Mouse (Mus musculus) ES-E14 (cell line): Measurements from ENCODE around the gene Osbpl9. TPM values are rescaled to one million over a fixed set of nuclear protein-coding genes. Genes with fewer than 3 reads are reported as not detected.

Experiments
- DNase-seq: peaks from one replicate; pipeline ENCODE4 v3.0.0-alpha.2; 2013; ENCODE audit warnings: low read depth, low spot score
- H3K27ac ChIP-seq: 2 replicates; pipeline ENCODE4 v1.5.1; 2012; ENCODE audit warnings: low read depth, mild to moderate bottlenecking, low read length, moderate library complexity, mixed read lengths; ENCODE audit not compliant: poor library complexity, insufficient read depth, severe bottlenecking
- H3K36me3 ChIP-seq: 2 replicates; pipeline ENCODE4 v1.6.1; 2012; ENCODE audit warnings: mild to moderate bottlenecking, low read length, moderate library complexity, mixed read lengths; ENCODE audit not compliant: control insufficient read depth, poor library complexity, insufficient read depth, severe bottlenecking
- H3K4me1 ChIP-seq, 2 experiments: fragments of 150-350 bp in 1 of 2; sonication (generic) in 1 of 2; 2 replicates each; pipeline ENCODE4 v1.6.1; 2012; ENCODE audit warnings: low read length in 2 of 2, mild to moderate bottlenecking in 1 of 2, mixed read lengths in 1 of 2; ENCODE audit not compliant: control insufficient read depth in 2 of 2, insufficient read depth in 2 of 2, poor library complexity in 1 of 2
- H3K4me3 ChIP-seq, 2 experiments: fragments of 150-350 bp in 1 of 2; sonication (generic) in 1 of 2; 2 replicates each; pipeline ENCODE4 v1.5.1; 2012; ENCODE audit warnings: low read length in 2 of 2, low read depth in 1 of 2, mild to moderate bottlenecking in 1 of 2, mixed read lengths in 1 of 2; ENCODE audit not compliant: insufficient read depth in 1 of 2, poor library complexity in 1 of 2, severe bottlenecking in 1 of 2
- H3K9ac ChIP-seq: 2 replicates; pipeline ENCODE4 v1.6.1; 2012; ENCODE audit warnings: low read depth, mild to moderate bottlenecking, low read length, mixed read lengths; ENCODE audit not compliant: poor library complexity, insufficient read depth, severe bottlenecking
- H3K9me3 ChIP-seq: fragments of 150-350 bp; sonication (generic); 2 replicates; pipeline ENCODE4 v1.6.1; 2012; ENCODE audit warnings: low read depth, mild to moderate bottlenecking, low read length; ENCODE audit not compliant: control insufficient read depth, insufficient read depth
- CHD2 ChIP-seq: IDR thresholded peaks from 2 replicates; pipeline ENCODE4 v1.6.1; 2014; ENCODE audit warnings: mild to moderate bottlenecking, low read depth, low read length, inconsistent platforms
- HCFC1 ChIP-seq: IDR thresholded peaks from 2 replicates; pipeline ENCODE4 v1.6.1; 2012; ENCODE audit warnings: low read length, inconsistent platforms, borderline replicate concordance; ENCODE audit not compliant: insufficient read depth
- MAFK ChIP-seq: IDR thresholded peaks from 2 replicates; pipeline ENCODE4 v1.6.1; 2014; ENCODE audit warnings: mild to moderate bottlenecking, low read depth, low read length, inconsistent platforms; ENCODE audit not compliant: insufficient read depth
- ZC3H11A ChIP-seq: IDR thresholded peaks from 2 replicates; pipeline ENCODE4 v1.6.1; 2012; ENCODE audit warnings: low read depth, mild to moderate bottlenecking, inconsistent platforms, low read length, borderline replicate concordance
- ZNF384 ChIP-seq: IDR thresholded peaks from 2 replicates; pipeline ENCODE4 v1.6.1; 2012; ENCODE audit warnings: low read depth, low read length, inconsistent platforms
- in situ Hi-C, 2 experiments: fragments of 600-800 bp; cut with MboI; formaldehyde crosslinking; loops; one replicate each; pipeline ENCODE4 v1.15.1; 2025; ENCODE audit warnings: low sequenced_read_pairs in 2 of 2, inconsistent platforms in 1 of 2; ENCODE audit not compliant: unreplicated experiment in 2 of 2
- total RNA-seq: library from RNA; depleted of rRNA; stranded (reverse); fragments of 300-350 nt; gene quantifications from 2 replicates; pipeline ENCODE4 v1.2.3, GENCODE M21; 2012

Gene Osbpl9
- total RNA-seq, 1 experiment = 39.5 TPM

DNA sequence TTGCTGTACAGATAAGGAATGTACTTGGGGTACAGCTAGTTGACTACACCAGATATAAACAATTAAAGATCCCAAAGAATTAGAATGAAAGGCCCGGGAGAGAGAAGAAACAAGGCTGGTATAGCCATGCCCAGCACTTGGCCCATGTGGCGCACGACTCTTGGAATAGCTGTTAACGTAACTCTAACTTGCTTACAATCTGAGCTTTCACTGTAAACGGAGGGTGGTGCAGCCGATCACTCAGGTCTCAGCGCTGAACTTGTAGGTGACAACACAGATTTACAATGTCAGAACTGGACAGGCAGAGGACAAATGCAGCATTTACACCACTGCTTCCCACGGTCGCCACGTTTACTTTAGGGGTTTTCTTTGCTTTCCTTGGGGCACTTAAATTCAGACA is 10.5 kb downstream of the Osbpl9 start:
- Histone ChIP-seq H3K4me3 (no peak overlapping the region), H3K9ac (no peak overlapping the region), H3K4me1 (peaks cover 0 to 4% of the 10 kb centered on the region in 2 experiments; a peak in 1 of 4 replicates), H3K27ac (no peak overlapping the region), H3K36me3 (no peaks in the 10 kb centered on the region), H3K9me3 (no peaks in the 10 kb centered on the region)
- in situ Hi-C loops = no loop called here
- TF ChIP-seq HCFC1 = no peak
- TF ChIP-seq MAFK = no peak
- no peak for TF ChIP-seq ZC3H11A
- no peak for TF ChIP-seq ZNF384
- DNase-seq = no peak

DNA sequence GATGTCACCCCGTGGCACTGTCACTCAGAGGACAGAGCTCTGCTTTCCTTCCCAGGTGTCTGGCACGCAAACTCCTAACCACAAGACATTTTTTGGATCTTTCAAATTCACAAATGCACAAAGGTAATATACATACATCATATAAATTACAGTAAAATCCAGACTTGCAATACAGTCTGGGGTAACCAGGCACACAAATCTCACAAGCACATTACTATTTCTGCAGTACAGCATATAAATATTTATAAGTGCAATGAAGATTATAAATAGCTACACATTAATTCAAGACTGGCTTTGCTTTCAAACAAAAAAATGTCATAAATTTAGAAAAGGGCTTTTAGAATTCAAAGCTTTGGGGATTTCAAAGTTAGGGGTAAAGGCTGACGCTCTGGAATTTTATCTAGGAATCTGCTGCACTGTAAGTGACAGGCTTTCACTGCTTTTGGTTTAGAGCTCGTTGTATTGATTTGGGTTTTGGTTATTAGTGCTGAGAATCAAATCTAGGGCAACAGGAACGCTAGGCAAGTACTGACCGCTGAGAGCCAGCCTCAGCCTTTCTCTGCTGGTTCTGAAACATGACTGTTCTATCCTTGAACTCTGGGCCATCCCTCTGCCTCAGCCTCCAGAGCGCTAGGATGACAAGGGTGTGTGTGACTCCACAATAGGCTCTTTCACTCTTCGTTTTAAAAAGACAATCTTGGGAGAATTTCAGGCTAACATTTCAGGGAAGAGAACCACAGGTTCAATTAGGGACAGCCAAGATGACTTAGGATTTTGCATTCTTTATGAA is 16.3 kb downstream of the Osbpl9 start:
- H3K9ac ChIP-seq = no peak overlapping the region
- no peak overlapping the region for H3K27ac ChIP-seq
- no peaks in the 10 kb centered on the region for H3K36me3 ChIP-seq
- peaks cover 0 to 4% of the 10 kb centered on the region in 2 experiments; a peak in 1 of 4 replicates for H3K4me1 ChIP-seq
- H3K4me3 ChIP-seq = no peak overlapping the region
- in situ Hi-C loops = no loop called here
- TF ChIP-seq MAFK (no peak), CHD2 (no peak), ZC3H11A (no peak), HCFC1 (no peak), ZNF384 (no peak)
- DNase-seq = no peak
- no peaks in the 10 kb centered on the region for H3K9me3 ChIP-seq

DNA sequence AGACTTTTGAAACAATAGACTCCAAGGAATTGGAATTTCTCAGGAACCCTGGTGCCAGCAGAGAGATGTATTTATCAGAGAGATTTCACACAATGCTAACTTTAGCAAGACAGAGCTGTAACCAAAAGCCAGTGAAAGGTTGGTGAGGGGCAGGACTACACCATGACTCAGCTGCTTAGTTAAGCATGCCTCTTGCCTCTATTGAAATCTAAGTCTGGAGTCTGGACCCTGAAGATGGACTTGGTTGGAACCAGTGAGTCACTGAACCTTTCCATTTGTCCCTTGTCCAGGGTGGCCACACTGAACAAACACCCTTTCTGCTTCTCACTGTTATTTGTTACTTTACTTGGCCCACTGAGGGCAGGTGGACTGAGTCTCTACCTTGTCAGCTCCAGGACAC is 26.4 kb downstream of the Osbpl9 start:
- no peaks in the 10 kb centered on the region for H3K36me3 ChIP-seq
- in situ Hi-C loops = no loop called here
- H3K9me3 ChIP-seq = no peaks in the 10 kb centered on the region
- H3K4me3 ChIP-seq = no peak overlapping the region
- H3K4me1 ChIP-seq = peaks cover 3 to 8% of the 10 kb centered on the region in 2 experiments; a peak in 2 of 4 replicates
- TF ChIP-seq ZNF384 (no peak), CHD2 (no peak), ZC3H11A (no peak), HCFC1 (no peak), MAFK (no peak)
- H3K27ac ChIP-seq = no peak overlapping the region
- no peak for DNase-seq
- no peak overlapping the region for H3K9ac ChIP-seq

DNA sequence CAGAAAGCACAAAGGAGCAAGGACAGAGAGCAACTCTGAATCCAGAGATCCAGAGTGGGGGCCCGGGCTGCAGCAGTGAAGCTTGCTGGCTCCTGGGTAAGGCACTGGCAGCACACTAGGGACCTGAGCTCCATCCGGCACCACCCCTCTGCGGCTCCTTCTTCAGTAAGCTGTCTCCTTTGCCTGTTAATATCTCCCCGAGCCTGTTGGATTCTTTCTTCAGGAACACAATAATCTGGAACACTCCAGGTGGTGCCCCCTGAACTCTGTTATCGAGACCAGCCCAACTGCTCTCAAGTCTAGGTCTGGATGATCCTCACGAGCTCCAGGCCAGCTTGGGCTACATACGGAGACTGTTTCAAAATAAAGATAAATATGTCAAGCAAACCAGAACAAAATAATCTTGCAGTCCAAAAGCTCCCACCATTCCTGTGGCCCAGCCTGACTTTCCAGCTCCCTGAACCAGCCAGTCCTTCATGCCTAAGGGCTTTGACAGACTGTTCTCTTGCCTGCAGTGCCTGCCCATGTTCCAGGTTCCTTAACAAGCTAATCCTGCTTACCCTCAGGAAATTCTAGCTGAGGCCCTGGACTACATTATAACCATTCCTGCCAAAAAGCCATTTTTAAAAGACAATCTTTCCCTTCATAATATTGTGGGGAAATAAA is 28.2 kb downstream of the Osbpl9 start:
- Histone ChIP-seq H3K36me3 (no peaks in the 10 kb centered on the region), H3K4me3 (no peak overlapping the region), H3K9ac (peak overlapping the region; percentile 12; the same call in 1 of the 2 replicates), H3K27ac (no peak overlapping the region), H3K4me1 (peaks cover 3 to 8% of the 10 kb centered on the region in 2 experiments; a peak in 2 of 4 replicates), H3K9me3 (no peaks in the 10 kb centered on the region)
- no peak for DNase-seq
- TF ChIP-seq ZNF384 (no peak), HCFC1 (no peak), ZC3H11A (no peak), MAFK (no peak), CHD2 (no peak)
- in situ Hi-C loops = no loop called here
